Mouse (Mus musculus): ENCODE measurements around the gene 1600015I10Rik.
A peak's percentile ranks its signal among the peaks of the same experiment; 100 is the strongest.
"Not testable (repeated sequence)": the region's sequence is repeated elsewhere in the genome, so short reads cannot be mapped to it uniquely, and the experiment has no call there.

1600015I10Rik gene

DNA sequence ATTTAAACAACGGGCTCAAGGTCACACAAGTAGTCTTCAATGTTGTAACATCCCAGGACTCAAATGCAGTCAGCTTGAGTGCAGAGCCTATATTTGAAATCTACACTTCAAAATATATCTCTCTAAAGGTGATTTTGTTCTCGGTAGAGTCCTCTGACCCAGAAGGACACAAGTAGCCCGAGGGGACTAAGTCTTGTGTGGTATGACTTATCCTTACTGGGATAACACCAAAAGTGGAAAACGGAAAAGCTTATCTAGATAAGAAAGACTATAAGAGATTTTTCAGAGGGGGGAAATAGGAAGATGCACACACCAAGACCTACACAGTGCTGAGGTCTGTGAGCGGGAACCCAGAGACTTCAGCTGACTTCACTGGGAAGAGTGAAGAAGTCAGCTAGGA lies at the start of gene 1600015I10Rik:
Gene 1600015I10Rik, plus strand, starts transcription at position 301 of the 400 bp plus-strand sequence.
- DNase-seq: no peak

DNA sequence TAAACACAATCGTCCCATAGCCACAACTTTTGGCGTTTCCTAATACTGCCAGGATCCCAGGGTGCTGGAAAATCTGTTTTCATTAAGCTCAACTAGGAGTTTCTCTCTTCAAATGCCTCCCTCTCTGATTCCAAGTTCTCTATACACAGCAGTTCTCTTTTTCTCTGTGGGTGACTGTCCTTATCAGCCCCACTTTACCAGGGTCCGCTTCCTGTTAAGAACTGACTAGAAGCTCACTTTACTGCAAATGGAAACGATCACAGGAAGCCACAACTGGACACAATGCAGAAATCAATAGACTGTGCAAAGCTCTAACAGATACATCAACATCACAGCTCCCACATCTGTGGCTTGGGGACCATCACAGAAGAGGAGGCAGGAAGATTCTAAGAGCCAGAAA lies 35.5 kb upstream of the 1600015I10Rik start:
- DNase-seq: no peak

DNA sequence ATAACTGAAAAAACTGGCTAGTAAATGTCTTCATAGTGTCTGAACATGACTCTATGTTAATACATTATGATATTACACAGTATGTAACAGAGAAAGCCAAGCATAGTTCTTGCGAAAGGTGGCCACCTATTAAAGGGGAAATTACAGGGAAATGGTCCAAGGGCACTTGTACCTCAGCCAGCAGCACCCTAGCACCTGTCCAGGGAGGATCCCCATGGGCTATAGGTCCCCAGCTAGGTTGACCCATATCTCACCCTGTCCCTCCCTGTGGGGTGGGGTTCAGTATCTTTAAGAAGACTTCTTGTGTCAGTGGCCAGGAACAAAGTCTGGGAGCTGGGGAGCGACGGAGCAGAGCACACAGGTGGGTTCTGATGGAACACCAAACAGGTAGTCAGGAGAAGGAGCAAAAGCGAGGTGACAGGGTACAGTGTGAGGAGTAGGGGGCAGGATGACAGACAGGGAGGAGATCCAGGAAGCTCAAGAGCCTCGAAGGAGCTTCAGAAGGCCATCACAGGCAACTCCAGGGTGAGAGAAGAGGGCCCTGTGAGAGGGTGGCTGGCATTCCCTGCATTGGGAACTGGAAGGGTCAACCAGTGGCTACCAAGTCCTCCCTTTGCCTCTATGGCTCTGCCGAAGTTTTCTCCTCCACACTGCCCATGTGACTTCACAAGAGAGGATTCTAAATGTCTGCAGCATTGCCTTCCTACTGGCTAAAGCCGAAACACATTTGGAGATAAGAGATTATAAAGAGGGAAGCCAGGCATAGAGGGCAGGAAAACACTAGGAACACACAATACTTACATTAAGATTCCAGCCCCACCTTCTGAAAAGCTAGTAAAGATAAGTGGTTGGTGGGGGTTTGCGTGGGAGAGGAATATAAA lies 34.5 kb upstream of the 1600015I10Rik start:
- DNase-seq: no peak

DNA sequence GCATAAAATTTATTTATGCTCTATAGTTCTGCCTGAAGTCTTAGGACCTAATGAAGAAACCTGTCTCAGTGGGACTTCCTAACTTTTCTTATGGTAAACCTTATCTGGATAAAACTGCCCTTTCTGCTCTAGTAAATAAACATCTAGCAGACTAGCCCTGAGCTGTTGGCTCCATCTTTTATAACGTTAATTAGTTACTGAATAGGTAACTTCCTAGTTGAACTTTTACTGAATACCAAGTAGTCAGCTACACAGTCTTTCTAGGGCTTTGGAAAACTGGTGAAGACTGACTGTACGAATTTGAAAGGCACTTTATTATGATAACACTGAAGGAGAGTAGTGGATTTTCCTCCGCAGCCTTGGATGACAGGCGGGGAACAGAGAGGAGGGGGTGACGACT lies 33.8 kb upstream of the 1600015I10Rik start:
- DNase-seq: no peak

DNA sequence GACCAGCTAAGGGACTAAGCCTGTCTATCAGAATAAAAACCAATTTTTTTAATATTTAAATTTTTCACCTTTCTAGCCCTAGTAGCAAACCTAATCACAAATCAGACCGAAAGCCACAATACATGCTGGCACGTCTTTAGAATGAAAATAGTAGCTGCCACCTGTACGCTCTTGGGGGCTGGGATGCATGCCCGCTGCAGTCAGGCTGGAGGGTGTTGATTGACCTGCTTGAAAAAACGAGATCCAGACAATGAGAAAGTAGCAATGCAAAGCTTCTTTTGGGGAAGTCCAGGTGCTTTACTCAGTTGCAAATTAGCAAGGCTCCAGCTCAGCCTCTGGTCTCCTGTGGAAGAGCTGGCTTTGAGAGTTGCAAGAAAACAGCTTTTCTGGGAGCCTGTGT lies 32.7 kb upstream of the 1600015I10Rik start:
- DNase-seq: no peak

DNA sequence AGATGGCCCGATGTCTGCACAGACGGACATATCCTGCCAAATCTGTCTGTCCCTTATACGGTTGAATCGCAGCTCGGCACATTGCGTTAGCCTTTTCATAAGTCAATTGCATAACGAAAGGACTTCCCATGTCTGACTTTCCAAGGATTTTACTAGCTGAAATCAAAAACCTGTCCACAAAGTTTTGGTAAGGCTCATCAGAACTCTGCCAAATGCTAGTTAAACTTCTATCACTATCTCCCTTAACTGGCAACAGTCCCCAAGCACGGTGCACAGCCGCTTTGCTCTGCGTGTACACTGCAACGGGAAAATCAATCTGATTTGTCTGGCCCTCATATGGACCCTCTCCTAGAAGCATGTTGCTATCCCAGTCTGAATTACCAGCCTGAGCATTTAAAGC lies 28.4 kb upstream of the 1600015I10Rik start:
- not testable (repeated sequence) for DNase-seq

DNA sequence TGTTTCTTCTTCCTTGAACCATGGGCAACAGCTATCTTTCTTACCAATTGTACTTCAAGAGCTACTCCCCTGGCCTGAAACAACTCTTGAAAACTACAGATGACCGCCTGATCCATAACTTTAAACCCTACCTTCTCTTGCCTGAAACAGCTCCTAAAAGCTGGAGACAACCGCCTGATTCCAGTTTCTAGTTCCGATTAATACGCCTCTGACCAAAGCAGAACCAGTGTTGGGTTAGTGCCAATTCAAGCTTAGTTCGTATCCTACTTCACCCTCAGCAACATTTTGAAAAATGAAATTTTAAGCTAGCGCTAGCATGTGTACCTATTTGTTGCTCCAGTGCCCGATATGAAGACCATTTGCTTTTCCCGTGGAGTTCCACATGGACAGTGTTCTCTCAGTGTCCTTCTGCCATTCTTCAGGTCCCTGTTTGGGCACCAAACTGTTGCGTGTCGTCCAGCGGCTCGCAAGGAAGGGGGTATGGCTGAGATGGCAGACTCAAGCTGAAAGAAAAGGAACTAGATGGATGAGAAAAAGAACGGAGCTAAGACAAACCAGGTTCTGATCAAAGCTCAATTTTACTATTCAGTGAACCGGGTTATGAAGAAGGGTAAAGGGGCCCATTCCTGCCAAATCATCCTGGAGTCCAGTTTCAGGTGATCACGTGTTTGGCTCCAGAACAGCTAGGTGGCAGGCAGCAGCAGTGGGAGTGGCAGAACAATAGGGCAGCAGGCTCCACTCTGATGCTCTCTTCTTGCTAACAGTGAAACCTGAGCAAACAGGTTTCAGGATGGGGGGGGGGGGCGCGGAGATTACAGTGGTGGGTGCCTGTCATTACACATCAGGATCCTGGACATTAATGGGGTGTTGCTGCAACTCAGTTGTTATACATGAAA lies 26.9 kb upstream of the 1600015I10Rik start:
- DNase-seq: no peak

DNA sequence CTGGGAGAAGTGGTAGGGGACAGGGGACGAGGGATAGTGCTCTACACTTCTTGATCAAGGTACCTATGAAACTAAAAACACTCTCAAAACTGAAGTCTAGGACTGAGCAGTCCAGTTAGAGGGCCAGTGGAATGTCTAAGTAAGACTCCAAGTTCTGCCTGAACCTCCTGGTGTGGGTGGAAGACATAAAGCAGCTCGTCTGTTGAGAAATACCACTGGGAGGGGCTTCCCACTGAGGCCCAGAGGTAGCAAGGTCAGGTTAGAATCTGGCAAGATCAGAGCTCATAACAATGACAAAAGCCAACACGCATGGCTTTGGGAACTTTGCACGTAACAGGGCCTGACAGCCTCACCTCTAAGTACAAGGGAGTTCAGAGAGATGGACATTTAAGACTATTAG lies 26.3 kb upstream of the 1600015I10Rik start:
- no peak for DNase-seq

DNA sequence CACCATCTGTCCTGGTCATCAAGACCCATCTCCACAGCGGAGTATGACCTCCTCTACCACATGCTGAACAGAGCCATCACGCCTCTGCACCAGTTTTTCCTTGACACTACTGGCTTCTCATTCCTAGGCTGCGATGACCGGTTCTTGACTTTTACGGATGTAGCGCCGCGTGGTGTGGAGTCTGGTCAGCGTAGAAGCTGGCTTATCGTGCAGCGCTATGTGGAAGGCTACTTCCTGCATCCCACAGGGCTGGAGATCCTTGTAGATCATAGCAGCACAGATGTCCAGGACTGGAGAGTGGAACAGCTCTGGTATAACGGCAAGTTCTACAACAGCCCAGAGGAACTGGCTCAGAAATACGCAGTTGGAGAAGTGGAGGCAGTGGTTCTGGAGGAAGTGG lies 24.1 kb upstream of the 1600015I10Rik start:
- no peak for DNase-seq

DNA sequence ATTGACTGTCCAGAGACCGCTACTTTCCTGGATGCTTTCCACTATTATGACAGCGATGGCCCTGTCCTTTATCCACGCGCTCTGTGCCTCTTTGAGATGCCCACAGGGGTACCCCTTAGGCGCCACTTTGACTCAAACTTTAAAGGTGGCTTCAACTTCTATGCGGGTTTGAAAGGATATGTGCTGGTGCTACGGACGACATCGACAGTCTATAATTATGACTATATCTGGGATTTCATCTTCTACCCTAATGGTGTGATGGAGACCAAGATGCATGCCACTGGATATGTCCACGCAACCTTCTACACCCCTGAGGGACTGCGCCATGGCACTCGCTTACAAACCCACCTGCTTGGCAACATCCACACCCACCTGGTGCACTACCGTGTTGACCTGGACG lies 23.3 kb upstream of the 1600015I10Rik start:
- DNase-seq: no peak

DNA sequence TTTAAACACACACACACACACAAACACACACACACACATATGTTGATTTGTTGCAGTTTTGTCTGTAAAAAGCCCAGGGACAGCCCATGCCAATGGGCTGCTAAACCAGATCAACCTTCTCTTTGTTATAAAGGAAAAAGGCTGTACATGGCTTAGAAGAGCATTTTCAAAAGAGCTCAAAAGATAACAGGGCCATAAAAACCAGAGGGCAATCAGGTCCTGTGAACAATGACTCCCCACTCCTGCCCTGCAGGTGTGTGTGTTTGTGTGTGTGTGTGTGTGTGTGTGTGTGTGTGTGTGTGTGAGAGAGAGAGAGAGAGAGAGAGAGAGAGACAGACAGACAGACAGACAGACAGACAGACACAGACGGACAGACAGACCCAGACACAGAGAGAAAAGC lies 20.5 kb upstream of the 1600015I10Rik start:
- DNase-seq: no peak

DNA sequence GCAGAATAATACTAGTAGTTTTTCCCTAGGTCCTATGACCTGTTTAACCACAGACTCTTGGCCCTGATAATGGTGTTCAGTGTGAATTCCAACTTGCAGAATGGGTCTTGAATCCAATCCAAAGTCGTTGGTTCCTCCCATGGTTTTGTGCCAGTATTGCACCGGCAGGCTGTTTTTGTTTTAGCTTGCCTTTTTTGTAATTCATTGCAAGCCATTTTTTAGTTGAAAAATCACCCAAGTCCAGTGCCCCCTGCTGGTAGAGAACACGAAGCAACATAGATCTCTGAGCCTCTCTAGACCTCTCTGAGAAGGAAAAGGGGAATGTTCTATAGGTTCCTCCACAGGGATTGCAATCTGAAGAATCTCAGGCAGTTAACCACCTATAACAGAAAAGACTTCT lies 17.7 kb upstream of the 1600015I10Rik start:
- no peak for DNase-seq

DNA sequence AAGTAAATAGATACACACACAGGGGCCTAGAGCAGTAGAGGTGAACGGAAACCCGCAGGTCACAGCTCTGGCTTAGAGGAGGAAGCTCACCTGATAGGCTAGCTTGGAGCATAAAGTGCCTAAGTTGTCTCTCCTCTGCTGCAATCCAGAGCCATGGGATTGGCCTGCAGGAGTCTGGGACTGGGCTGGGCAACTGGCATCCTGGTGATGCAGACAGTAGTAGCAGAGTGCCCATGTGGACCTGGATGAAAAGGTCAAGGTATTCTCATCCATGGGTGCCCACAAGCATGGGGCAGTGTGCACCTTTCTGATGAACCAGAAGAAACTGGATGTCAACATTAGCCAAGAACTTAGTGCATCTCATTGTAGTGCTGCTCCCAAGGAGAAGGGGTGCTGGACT lies 16.1 kb upstream of the 1600015I10Rik start:
- DNase-seq: no peak

DNA sequence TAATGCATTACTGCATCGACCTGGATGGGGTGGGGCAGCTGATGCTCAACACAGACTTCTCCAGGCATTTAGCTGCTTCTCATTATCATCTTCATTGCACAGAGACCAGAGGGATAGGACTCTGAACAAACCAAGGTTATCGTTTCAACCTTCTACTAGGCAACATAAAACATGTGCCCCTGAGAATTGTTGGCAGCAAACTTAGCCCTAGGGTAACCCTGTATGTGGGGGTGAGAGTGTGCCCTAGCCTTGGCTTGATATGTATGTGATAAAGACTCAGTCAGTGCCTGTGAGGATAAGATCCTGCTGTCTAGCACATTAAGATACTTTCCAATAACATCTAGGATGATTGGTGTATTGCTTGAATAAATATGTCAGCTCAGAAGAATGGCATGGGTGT lies 19.9 kb downstream of the 1600015I10Rik start:
- DNase-seq: no peak

DNA sequence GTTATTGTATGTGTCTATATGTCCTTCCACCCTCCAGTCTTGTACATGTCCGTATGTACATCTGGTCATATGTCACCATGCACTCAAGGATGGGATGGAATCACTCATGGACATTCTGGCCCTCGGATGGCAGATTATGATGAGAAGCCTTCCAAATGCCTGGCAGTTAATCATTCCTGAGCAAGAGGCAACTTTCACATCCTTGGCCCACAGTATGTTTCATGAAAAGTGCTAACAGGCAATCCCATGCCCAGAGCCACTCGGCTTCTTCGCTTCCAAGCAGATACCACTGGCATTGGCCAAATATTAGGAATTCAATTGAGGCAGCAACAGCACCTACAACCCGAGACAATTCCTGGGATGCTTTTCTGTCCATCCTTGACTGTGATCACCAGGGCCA lies 21.0 kb downstream of the 1600015I10Rik start:
- DNase-seq: no peak

DNA sequence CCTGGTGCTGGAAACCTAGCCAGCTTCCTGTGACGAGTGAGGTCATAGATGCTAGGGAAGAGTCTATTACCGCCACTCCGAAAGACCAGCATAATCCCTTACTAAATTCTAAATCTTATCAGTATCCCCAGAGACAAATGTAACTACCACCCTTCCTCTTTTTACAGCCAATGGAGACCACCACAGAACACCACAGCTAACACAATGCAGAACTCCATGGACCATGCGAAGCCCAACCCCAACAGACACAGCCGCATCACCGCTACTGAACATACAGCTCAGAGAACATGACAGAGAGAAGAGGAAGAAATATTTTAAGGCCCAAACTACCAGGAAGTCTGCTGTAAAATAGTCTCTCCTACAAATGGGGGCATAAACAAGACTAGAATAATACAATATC lies 21.9 kb downstream of the 1600015I10Rik start:
- no peak for DNase-seq

DNA sequence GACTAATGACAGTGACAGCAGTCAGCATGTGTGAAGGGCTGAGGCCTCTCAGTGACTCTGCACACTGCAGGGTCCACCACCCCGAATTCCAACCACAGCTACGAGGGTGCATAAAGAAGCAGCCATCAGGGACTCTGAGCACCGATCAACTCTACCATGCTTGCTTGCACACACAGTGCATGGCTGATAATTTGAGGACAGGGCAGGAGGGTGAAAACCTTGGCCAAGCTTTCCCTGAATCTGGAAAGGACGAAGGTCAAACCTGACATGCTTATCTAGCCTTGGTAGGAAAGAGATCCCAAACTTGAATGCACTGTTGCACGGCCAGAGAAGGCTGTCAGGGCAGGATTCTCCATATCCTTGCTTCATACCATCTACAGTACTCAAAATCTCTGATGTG lies 23.5 kb downstream of the 1600015I10Rik start:
- DNase-seq: no peak

DNA sequence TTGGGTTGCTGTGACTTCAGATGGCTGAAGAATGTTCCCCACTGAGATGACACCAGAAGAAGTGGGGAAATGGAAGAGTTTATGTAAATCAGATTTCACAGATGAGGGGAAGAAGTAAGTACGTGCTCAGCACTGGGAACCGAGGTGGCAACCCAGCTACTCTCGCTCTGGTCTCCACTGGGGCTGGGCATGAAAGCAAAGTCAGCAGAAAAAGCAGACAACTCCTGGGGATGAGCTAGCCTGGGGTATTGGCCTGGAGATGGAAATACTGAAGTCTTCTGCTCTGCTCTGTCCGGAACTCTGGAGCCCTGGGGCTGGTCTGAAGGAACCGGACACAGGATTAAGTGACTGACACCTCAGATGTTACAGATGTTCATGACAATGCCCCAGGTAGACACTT lies 24.5 kb downstream of the 1600015I10Rik start:
- no peak for DNase-seq

DNA sequence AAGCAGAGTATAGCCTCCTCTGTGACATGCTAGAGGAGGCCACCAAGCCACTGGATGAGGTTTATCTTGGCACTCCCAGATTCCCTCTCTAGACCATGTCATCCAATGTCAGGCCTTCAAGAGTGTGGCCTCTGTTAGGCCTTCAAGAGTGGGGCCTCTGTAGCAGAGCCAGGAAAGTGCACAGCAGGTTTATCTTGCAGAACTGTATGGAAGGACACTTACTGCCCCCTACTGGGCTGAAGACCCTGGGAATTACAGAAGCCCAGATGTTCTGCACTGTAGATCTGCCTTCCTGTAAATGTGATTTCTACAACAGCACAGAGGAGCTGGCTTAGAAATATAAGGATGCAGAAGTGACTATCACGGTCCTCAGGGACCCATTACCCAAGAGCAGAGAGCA lies 25.3 kb downstream of the 1600015I10Rik start:
- DNase-seq: peak; percentile 46

DNA sequence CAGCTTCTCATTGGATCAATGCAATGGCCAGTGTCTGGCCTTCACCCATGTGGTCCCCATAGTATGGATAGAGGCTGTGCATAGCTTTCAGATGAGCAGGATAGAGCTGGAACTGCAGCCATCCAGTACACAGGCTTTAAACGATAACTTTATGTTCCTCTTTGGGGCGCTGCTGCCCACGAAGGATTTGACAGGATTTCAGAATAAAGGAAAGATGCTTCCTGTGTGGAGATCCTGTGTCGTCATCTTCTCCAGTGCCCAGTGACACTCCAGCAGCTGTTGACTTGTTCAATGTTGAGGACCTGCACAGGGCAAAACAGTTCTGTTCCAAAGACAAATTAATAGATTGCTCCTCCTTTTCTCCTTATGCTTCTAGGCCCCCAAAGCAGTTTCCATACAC lies 27.1 kb downstream of the 1600015I10Rik start:
- DNase-seq: no peak

DNA sequence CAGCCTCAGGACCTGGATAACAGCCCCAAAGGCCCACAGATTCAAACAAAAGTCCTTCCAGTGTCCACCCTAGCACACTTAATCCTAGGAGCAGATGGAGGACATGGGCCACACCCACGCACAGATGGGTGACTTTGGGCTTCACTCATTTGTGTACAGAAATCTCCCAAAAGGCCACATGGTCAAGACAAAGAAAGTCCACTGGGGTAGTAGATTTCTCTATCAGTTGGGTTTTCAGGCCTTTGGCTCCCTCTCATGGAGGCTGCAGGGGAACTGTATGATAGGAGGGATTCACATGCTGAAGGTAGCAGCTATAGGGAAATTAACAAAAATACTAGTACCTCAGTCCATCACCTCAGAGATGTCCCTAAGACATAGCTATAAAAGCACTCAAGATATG lies 28.4 kb downstream of the 1600015I10Rik start:
- peak; percentile 14 for DNase-seq

DNA sequence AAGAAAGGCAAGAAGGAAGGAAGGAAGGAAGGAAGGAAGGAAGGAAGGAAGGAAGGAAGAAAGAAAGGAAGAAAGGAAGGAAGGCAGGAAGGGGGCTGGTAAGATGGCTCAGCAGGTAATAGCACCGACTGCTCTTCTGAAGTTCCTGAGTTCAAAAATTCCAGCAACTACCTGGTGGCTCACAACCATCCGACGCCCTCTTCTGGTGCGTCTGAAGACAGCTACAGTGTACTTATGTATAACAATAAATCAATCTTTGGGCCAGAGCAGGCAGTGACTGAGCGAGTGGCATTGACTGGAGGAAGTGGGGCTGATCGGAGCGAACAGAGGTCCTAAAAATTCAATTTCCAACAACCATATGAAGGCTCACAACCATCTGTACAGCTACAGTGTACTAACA lies 29.5 kb downstream of the 1600015I10Rik start:
- DNase-seq: not testable (repeated sequence)

DNA sequence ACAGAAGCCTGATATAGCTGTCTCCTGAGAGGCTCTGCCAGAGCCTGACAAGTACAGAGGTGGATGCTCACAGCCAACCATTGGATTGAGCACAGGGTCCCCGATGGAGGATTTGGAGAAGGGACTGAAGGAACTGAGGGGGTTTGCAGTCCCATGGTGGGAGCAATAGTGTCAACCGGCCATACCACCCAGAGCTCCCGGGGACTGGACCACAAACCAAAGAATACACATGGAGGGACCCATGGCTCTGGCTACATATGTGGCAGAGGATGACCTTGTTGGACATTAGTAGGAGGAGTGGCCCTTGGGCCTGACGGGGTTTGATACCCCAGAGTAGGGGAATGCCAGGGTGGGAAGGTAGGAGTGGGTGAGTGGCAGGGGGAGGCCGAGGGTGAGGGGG lies 37.0 kb downstream of the 1600015I10Rik start:
- not testable (repeated sequence) for DNase-seq

DNA sequence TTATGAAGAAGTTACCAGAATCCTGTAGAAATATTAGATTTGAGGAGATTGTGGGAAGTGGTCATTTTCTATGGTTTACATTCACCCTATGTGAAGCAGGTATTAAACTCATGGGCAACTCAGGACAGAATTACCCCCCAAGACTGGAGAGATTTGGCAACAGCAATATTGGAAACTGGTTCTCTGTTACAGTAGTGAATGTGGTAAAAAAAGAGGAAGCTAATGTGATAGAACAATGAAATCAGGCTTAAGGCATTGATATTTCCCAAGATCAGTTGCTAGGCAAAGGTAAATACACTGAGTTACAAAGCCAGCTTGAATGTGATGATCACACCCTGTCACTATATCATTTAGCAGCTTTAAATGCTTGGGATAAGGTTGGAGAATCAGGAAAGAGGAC lies 38.2 kb downstream of the 1600015I10Rik start:
- no peak for DNase-seq

Data from right cerebral cortex, postnatal 4 days (tissue).